Mouse (Mus musculus): ENCODE results near the gene Gm3138. TPM values are rescaled to one million over a fixed set of nuclear protein-coding genes. Genes with fewer than 3 reads are reported as not detected.
"Not testable (repeated sequence)": the region's sequence is repeated elsewhere in the genome, so short reads cannot be mapped to it uniquely, and the experiment has no call there.

Gm3138 gene
- not detected in 2 replicates for polyA plus RNA-seq (2015; fragmentation: Nextera tagmentation; extraction: Ambion mirVana)

DNA sequence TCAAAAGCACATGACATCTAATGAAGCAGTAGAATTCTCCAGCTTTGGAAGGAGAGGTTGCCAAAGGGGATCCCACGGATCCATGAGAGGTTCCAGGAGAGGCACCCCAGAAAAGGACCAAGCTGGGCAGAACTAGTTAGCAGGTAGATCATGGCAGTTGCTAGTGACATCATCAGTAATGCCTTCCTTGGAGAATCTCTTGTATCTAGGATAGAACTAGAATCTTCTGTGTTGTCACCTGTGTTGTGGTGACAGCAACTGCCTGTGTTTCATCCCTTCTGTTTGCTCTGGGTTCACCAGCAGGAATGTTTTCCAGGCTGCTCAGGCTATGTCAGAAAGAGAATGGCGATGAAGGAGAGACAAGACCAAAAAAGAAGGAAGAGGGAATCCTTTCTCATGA, at the start of gene Gm3138:
Gm3138 (plus strand) TSS at position 301 of the 400 bp plus-strand sequence.
- not testable (repeated sequence) for ATAC-seq (ENCODE audit: low FRiP score); H3K27me3 ChIP-seq (replicated peaks); H3K4me1 ChIP-seq; H3K4me3 ChIP-seq (replicated peaks); H3K9me3 ChIP-seq (replicated peaks); H3K36me3 ChIP-seq; H3K27ac ChIP-seq (replicated peaks); H3K9ac ChIP-seq (replicated peaks); H3K4me2 ChIP-seq
- WGBS, result no CpG with 5 or more reads among the region's 2 CpGs

GRCm38 (mm10) chr14:4269238-4269950, 20.0 kb downstream of the Gm3138 start:
- not testable (repeated sequence) for H3K9ac ChIP-seq (replicated peaks); H3K4me3 ChIP-seq (replicated peaks); H3K36me3 ChIP-seq; H3K9me3 ChIP-seq (replicated peaks); H3K4me1 ChIP-seq; H3K27ac ChIP-seq (replicated peaks); H3K4me2 ChIP-seq; ATAC-seq (ENCODE audit: low FRiP score); H3K27me3 ChIP-seq (replicated peaks)
- WGBS, result 82% methylated on average over 2 of the region's 2 CpGs

DNA sequence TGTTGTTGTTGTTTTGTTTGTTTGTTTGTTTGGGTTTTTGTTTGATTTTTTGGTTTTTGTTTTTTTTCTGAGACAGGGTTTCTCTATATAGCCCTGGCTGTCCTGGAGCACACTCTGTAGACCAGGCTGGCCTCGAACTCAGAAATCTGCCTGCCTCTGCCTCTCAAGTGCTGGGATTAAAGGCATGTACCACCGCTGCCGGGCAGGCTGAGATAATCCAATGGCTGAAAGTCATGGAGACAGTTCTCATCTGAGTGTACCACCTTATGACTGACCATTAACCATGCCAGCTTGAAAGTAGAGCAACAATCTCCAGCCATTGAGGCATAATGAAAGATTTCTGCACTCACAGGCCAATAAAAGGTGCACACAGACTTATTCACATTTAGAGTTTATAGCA, 30.4 kb downstream of the Gm3138 start:
- ATAC-seq (ENCODE audit: low FRiP score); H3K4me1 ChIP-seq: not testable (repeated sequence)
- WGBS, result 94% methylated on average over 3 of the region's 3 CpGs

More for the DNA sequence above, 30.4 kb downstream of the Gm3138 start:
- H3K27me3 ChIP-seq (replicated peaks); H3K9me3 ChIP-seq (replicated peaks); H3K27ac ChIP-seq (replicated peaks); H3K9ac ChIP-seq (replicated peaks); H3K36me3 ChIP-seq; H3K4me3 ChIP-seq (replicated peaks); H3K4me2 ChIP-seq: not testable (repeated sequence)

Other genes starting within 250 kb of the Gm3138 start
- gene Gm5796, start 225.7 kb upstream of the Gm3138 start, polyA plus RNA-seq (2015; fragmentation: Nextera tagmentation; extraction: Ambion mirVana), result 3.2 and 3.6 TPM in 2 replicates
- not detected in 2 replicates for gene Gm3115, start 165.5 kb upstream of the Gm3138 start, polyA plus RNA-seq (2015; fragmentation: Nextera tagmentation; extraction: Ambion mirVana)
- 4.1 and 6.7 TPM in 2 replicates for gene Gm8108, start 139.1 kb upstream of the Gm3138 start, polyA plus RNA-seq (2015; fragmentation: Nextera tagmentation; extraction: Ambion mirVana)
- gene Gm3127, start 84.6 kb upstream of the Gm3138 start, polyA plus RNA-seq (2015; fragmentation: Nextera tagmentation; extraction: Ambion mirVana), result not detected in 2 replicates
- gene Gm2974, start 67.1 kb upstream of the Gm3138 start, polyA plus RNA-seq (2015; fragmentation: Nextera tagmentation; extraction: Ambion mirVana), result 7.5 and 9.2 TPM in 2 replicates
- gene Gm3149, start 67.7 kb downstream of the Gm3138 start, polyA plus RNA-seq (2015; fragmentation: Nextera tagmentation; extraction: Ambion mirVana), result not detected in 2 replicates
- 5.2 and 5.7 TPM in 2 replicates for gene 2610042L04Rik, start 85.1 kb downstream of the Gm3138 start, polyA plus RNA-seq (2015; fragmentation: Nextera tagmentation; extraction: Ambion mirVana)
- not detected in 2 replicates for gene Gm3159, start 147.9 kb downstream of the Gm3138 start, polyA plus RNA-seq (2015; fragmentation: Nextera tagmentation; extraction: Ambion mirVana)
- gene Gm3164, start 165.8 kb downstream of the Gm3138 start, polyA plus RNA-seq (2015; fragmentation: Nextera tagmentation; extraction: Ambion mirVana), result 5.4 and 6.0 TPM in 2 replicates
- 0.83 and 2.3 TPM in 2 replicates for gene Gm3173, start 181.4 kb downstream of the Gm3138 start, polyA plus RNA-seq (2015; fragmentation: Nextera tagmentation; extraction: Ambion mirVana)
- not detected in 2 replicates for gene Gm3182, start 232.1 kb downstream of the Gm3138 start, polyA plus RNA-seq (2015; fragmentation: Nextera tagmentation; extraction: Ambion mirVana)